Mouse (Mus musculus): ENCODE data around the gene Nfkbil1. TPM values are rescaled to one million over a fixed set of nuclear protein-coding genes. Genes with fewer than 3 reads are reported as not detected.

The Nfkbil1 gene
- total and polyA plus RNA-seq, 3 experiments: 15.2 to 25.9 (median 22.0) TPM

DNA sequence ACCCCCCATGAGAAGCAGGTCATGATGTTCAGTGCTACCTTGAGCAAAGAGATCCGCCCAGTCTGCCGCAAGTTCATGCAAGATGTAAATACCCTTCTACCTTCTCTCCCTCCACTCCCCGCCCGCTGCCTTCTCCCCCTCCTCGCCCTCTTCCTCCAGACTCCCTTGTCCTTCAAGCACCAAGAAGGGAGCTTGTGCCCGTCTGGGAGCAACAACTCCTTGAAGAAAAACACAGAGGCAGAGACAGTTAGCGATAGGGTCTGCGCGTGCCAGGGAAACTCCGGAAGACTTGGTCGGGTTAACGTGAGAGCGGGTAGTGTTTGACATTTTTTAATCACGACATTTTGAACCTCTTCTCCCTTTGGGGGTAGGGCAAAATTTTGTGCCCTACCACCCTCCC, 13.4 kb upstream of the Nfkbil1 start:
- Histone ChIP-seq H3K9me3 (replicated peaks; ENCODE audit: low read length) (no peaks in the 10 kb centered on the region), H3K9ac (ENCODE audit: insufficient read depth, low read depth) (no peak overlapping the region), H3K27ac (ENCODE audit: insufficient read depth, low read depth) (no peak overlapping the region), H3K79me2 (replicated peaks; ENCODE audit: control insufficient read depth, extremely low read depth, insufficient read depth, poor library complexity, severe bottlenecking) (peaks cover 36% of the 10 kb centered on the region), H3K4me2 (ENCODE audit: insufficient read depth, low read depth, poor library complexity, severe bottlenecking) (no peak overlapping the region), H3K4me1 (ENCODE audit: control insufficient read depth in 1 of 2, insufficient read depth in 2 of 2) (peaks cover 3 to 29% of the 10 kb centered on the region in 2 experiments), H3K4me3 (replicated peaks in 1 of 3; ENCODE audit: low read depth in 2 of 3, low read length in 2 of 3, poor library complexity in 1 of 3) (no peak overlapping the region), H3K36me3 (replicated peaks in 1 of 2; ENCODE audit: control insufficient read depth in 1 of 2, insufficient read depth in 1 of 2, low read length in 1 of 2) (peaks cover 90 to 97% of the 10 kb centered on the region in 2 experiments), H3K27me3 (replicated peaks) (peaks cover 15% of the 10 kb centered on the region)
- in situ Hi-C loops (cut with MboI; ENCODE audit: low pct_ligation_motif_present, low pct_unique_long_range_greater_than_20kb, low sequenced_read_pairs) (no loop called here), dilution Hi-C loops (cut with MboI; ENCODE audit: extremely low pct_ligation_motif_present, extremely low pct_unique_long_range_greater_than_20kb, low sequenced_read_pairs) (no loop called here)
- TF ChIP-seq MAFK (IDR thresholded peaks at IDR 0.05; ENCODE audit: insufficient replicate concordance, low read length) (no peak), CTCF (conservative IDR thresholded peaks at IDR 0.05 in 1 of 2, IDR thresholded peaks at IDR 0.05 in 1 of 2; ENCODE audit: low read depth in 2 of 2, low read length in 2 of 2) (no peak), SIN3A (IDR thresholded peaks at IDR 0.05; ENCODE audit: low read length) (no peak), UBTF (IDR thresholded peaks at IDR 0.05; ENCODE audit: low read depth, low read length) (no peak), ZKSCAN1 (IDR thresholded peaks at IDR 0.05; ENCODE audit: borderline replicate concordance, low read depth, low read length) (no peak), USF2 (conservative IDR thresholded peaks at IDR 0.05; ENCODE audit: low read depth, low read length) (no peak), GABPA (IDR thresholded peaks at IDR 0.05; ENCODE audit: insufficient replicate concordance, low read depth, low read length) (no peak), ZNF384 (IDR thresholded peaks at IDR 0.05; ENCODE audit: low read depth, low read length) (no peak), MEF2A (IDR thresholded peaks at IDR 0.05; ENCODE audit: borderline replicate concordance, low read depth, low read length) (no peak), MXI1 (IDR thresholded peaks at IDR 0.05; ENCODE audit: low read depth, low read length) (no peak), EP300 (IDR thresholded peaks at IDR 0.05; ENCODE audit: low read length) (no peak), KAT2A (IDR thresholded peaks at IDR 0.05; ENCODE audit: insufficient replicate concordance, low read length) (no peak)
- DNase-seq (ENCODE audit: extremely low read depth): no peak

GRCm38 (mm10) chr17:35247144-35247543, 11.6 kb upstream of the Nfkbil1 start:
- no peak for DNase-seq (ENCODE audit: extremely low read depth)
- H3K9ac ChIP-seq (ENCODE audit: insufficient read depth, low read depth): no peak overlapping the region
- H3K9me3 ChIP-seq (replicated peaks; ENCODE audit: low read length): no peaks in the 10 kb centered on the region
- peaks cover 54% of the 10 kb centered on the region for H3K79me2 ChIP-seq (replicated peaks; ENCODE audit: control insufficient read depth, extremely low read depth, insufficient read depth, poor library complexity, severe bottlenecking)
- H3K27me3 ChIP-seq (replicated peaks): peaks cover 15% of the 10 kb centered on the region
- dilution Hi-C loops (cut with MboI; ENCODE audit: extremely low pct_ligation_motif_present, extremely low pct_unique_long_range_greater_than_20kb, low sequenced_read_pairs) (no loop called here), in situ Hi-C loops (cut with MboI; ENCODE audit: low pct_ligation_motif_present, low pct_unique_long_range_greater_than_20kb, low sequenced_read_pairs) (no loop called here)
- H3K4me2 ChIP-seq (ENCODE audit: insufficient read depth, low read depth, poor library complexity, severe bottlenecking): no peak overlapping the region
- peaks cover 3 to 32% of the 10 kb centered on the region in 2 experiments for H3K4me1 ChIP-seq (ENCODE audit: control insufficient read depth in 1 of 2, insufficient read depth in 2 of 2)
- H3K4me3 ChIP-seq (replicated peaks in 1 of 3; ENCODE audit: low read depth in 2 of 3, low read length in 2 of 3, poor library complexity in 1 of 3): no peak overlapping the region
- peaks cover 79 to 92% of the 10 kb centered on the region in 2 experiments for H3K36me3 ChIP-seq (replicated peaks in 1 of 2; ENCODE audit: control insufficient read depth in 1 of 2, insufficient read depth in 1 of 2, low read length in 1 of 2)
- no peak overlapping the region for H3K27ac ChIP-seq (ENCODE audit: insufficient read depth, low read depth)
- TF ChIP-seq ZKSCAN1 (IDR thresholded peaks at IDR 0.05; ENCODE audit: borderline replicate concordance, low read depth, low read length) (no peak), CHD2 (IDR thresholded peaks at IDR 0.05; ENCODE audit: low read length) (no peak), PAX5 (IDR thresholded peaks at IDR 0.05; ENCODE audit: low read length) (no peak), MEF2A (IDR thresholded peaks at IDR 0.05; ENCODE audit: borderline replicate concordance, low read depth, low read length) (no peak), RAD21 (IDR thresholded peaks at IDR 0.05; ENCODE audit: low read depth, low read length) (no peak), POLR2AphosphoS2 (IDR thresholded peaks at IDR 0.05; ENCODE audit: low read depth, low read length) (0 out of 2 replicates have a peak, but pooled peaks have one; percentile 48), NELFE (IDR thresholded peaks at IDR 0.05; ENCODE audit: low read depth, low read length) (no peak), CHD1 (IDR thresholded peaks at IDR 0.05; ENCODE audit: low read depth, low read length) (no peak), USF2 (conservative IDR thresholded peaks at IDR 0.05; ENCODE audit: low read depth, low read length) (no peak)
